Mouse (Mus musculus): ENCODE data around the gene Zfand3.

The Zfand3 gene

DNA sequence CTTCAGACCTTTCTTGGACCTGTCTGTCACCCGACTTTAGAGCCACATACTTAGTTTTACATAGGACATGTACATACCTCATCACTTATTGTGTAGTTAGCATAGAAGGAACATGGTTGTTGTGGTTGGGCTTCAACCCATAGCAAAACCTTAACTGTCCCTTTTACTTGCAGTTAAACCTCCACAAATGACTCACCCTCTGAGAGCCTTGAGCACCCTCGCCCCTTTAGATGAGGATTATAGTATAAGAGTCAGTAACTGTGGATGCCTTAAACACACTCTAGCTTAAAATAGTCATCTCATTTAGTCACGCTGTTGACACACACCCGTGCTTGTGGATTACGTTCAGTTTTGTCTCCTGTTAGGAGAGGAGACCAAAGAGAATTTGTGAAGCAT lies 47.8 kb downstream of the Zfand3 start:
- DNase-seq (ENCODE audit: low spot score) = no peak

- no peak for DNase-seq (ENCODE audit: low spot score)
These were observed 48.9 kb downstream of the Zfand3 start for GRCm38 (mm10) chr17:30053463-30053862.

DNA sequence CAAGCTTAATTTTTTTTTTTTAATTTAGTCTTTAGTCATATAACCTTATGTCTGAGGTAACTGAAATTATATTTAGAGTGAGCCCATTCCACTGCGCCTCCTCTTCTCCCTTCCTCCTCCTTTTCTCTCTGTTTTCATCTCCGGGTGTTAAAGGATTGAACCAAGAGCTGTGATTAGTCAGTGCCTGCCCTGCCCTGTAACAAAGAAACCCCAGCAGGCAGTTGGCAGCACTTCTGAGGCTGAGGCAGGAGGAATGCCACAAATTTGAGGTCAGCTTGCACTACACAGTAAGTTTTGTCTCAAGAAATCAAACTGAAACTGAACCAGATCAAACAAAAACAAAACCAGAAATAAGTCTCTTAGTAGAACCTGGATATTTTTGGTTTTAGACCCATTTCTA lies 49.3 kb downstream of the Zfand3 start:
- no peak for DNase-seq (ENCODE audit: low spot score)

DNA sequence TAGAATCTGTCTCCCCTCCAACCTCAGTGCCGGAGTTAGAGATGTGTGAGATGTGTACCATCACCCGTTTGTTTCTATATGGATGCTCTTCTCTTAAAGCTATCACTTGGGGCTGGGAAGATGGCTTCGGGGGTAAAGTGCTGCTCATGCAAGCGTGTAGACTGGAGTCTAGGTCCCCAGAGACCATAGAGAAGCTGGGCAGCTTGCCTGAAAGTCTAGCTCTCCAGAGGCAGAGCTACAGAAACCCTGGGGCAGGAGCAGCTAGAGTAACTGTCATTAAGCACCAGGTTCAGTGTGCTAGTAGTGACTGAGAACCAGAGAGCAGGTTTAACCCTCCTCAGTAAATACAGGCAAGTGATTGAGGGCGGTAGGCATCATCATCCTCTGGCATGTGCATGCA lies 51.7 kb downstream of the Zfand3 start:
- DNase-seq (ENCODE audit: low spot score) = no peak

DNA sequence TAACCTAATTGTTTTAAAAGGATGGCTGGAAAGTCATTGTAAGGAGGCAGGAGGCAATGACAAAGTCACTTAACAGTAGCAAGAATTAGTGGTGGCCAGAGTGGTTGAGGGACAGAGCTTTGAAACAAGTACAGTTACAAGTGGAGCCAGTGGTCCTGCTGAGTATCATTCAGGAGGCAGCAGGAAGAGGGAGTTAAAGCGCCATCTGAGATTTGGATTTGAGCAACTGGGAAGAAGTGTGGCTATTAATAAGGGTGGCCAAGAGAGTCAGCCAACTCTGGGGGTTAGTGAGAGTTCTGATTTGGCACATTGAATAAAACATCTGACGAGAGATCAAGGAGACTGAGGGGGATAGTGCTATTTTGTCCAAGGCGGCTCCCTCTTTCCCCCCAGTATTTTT lies 54.1 kb downstream of the Zfand3 start:
- no peak for DNase-seq (ENCODE audit: low spot score)

DNA sequence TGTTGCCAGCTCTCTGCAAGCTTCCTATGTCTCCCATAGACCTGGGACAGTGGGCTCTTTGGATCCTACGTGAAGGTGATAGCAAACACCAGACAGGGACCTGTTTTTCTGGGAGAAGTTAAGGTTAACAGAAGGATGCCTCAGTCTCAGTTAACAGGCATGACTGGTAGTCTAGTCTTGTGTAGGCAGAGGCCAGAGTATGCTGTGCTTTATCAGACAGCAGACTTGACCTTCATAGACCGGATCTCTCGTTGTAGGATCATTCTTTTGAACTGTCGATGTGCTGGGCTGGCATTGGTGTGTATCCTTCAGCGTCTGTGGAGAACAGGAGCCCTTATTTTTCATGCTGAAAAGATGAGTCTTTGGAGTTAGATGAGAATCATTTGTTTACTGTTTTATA lies 54.5 kb downstream of the Zfand3 start:
- no peak for DNase-seq (ENCODE audit: low spot score)

GRCm38 (mm10) chr17:30061100-30061837 lies 56.7 kb downstream of the Zfand3 start:
- DNase-seq (ENCODE audit: low spot score) = no peak

- DNase-seq (ENCODE audit: low spot score) = no peak
These were observed 59.3 kb downstream of the Zfand3 start for GRCm38 (mm10) chr17:30063849-30064248.

DNA sequence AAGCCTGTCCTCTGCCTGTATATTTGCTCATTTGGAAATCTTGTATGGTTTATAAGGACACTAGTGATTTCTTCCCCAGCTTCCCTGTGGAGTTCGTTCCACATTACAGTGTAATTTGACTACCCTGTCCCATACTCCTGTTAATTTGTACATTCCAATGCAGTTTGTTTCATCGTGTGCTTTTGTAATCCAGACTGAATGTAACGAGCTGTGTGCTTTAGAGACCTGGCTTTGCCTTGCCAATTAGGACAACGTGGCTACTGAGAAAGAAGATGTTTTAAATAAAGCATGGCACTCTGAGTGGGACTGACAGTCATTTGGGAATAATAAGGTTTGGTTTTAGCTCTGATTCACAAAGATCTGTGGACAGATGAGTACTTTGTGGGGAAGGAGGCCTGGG lies 60.2 kb downstream of the Zfand3 start:
- DNase-seq (ENCODE audit: low spot score) = no peak

DNA sequence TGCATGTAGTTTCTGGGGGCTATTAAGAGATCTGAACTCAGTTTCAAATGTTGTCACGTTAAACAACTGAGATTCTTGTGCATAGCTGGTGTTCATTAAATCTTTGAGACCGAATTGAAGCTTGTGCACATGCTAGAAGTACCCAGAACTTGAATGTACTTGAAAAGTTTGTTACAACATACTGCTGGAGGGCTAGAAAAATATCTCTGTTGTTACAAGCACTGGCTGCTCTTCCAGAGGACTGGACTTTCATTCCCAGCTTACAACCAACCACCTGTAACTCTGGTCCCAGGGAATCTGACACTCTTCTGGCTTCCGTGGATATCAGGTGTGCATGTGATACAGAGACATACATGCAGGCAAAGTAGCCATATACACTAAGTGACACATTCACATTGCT lies 65.2 kb downstream of the Zfand3 start:
- no peak for DNase-seq (ENCODE audit: low spot score)

- no peak for DNase-seq (ENCODE audit: low spot score)
These were observed 66.1 kb downstream of the Zfand3 start for GRCm38 (mm10) chr17:30070631-30071030.

DNA sequence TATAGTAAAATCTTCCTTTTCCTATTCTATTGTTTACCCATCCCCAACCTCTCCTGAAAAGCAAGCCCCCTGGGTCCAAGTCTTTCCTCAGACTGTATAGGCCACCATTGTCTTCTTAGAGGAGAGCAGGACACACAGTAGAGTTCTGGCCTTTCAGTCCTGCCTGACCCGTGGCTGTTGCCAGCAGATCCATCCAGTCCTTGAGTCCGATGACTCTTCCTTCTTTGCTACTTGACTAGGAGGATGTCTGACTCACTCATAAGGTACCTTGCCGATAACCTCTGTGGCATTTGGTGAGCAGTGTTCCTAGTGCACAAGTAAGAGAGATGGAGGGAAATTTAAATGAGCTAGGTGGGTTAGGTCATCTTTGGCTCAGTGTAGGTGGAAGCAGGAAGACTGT lies 68.1 kb downstream of the Zfand3 start:
- no peak for DNase-seq (ENCODE audit: low spot score)

- DNase-seq (ENCODE audit: low spot score) = no peak
These were observed 71.4 kb downstream of the Zfand3 start for GRCm38 (mm10) chr17:30075896-30076295.

GRCm38 (mm10) chr17:30084007-30084406 lies 79.5 kb downstream of the Zfand3 start:
- no peak for DNase-seq (ENCODE audit: low spot score)

DNA sequence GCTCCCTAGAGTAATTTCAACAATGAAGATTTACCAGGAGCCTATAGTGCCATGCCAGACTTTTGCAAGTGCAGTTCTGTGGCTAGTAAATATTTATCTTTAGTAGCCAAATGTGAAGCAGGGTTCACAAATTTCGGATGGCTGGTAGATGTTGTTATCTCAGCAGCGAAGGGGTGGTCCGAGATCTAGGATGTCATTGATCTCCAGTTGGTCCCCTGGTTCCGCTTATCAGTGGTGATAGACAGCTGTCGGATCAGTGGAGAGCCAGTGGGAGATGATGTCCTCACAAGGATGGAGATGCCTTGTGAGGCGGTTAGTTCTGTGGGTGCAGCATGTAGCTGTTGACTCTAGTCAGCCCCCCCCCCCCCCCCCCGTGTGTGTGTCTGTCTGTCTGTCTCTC lies 82.2 kb downstream of the Zfand3 start:
- DNase-seq (ENCODE audit: low spot score) = no peak

DNA sequence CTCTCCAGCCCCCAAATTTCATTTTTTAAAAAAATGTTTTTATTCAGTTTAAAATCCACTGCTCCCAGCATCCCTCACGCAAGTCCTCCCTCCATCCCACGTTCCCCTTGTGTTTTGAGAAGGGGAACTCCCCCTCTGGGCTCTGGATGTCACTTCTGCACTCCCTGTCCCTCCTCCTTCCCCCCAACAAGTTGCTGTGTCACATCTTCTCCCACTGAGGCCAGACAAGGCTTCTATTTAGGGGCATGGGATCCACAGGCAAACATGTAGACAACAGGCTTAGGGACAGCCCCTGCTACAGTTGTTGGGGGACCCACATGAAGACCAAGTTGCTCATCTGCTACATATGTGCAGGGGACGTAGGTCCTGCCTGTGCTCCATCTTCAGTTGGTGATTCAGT lies 83.9 kb downstream of the Zfand3 start:
- DNase-seq (ENCODE audit: low spot score) = no peak

- no peak for DNase-seq (ENCODE audit: low spot score)
These were observed 85.9 kb downstream of the Zfand3 start for GRCm38 (mm10) chr17:30090416-30090815.

GRCm38 (mm10) chr17:30093148-30093749 lies 88.7 kb downstream of the Zfand3 start:
- DNase-seq (ENCODE audit: low spot score) = no peak

- no peak for DNase-seq (ENCODE audit: low spot score)
These were observed 92.6 kb downstream of the Zfand3 start for GRCm38 (mm10) chr17:30097156-30097555.

DNA sequence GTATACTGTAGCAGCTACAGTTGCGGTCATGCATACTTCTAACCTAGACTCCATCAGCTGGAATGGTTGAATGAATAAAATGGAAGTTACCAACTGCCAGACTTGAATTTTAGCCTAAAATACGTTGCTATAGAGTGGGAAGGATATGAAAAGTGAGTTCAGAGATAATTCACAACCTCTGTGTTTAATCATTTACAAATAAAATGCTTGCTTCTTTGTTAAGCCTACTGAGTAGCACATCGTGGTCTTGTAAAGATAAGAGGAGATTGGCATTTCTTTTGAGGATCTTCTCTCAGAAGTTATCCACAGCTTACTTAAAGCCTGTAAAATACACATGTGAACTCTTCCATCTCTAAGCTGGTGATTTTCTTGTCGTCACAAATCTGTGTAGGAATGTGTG lies 93.1 kb downstream of the Zfand3 start:
- no peak for DNase-seq (ENCODE audit: low spot score)

GRCm38 (mm10) chr17:30099670-30100069 lies 95.1 kb downstream of the Zfand3 start:
- no peak for DNase-seq (ENCODE audit: low spot score)

DNA sequence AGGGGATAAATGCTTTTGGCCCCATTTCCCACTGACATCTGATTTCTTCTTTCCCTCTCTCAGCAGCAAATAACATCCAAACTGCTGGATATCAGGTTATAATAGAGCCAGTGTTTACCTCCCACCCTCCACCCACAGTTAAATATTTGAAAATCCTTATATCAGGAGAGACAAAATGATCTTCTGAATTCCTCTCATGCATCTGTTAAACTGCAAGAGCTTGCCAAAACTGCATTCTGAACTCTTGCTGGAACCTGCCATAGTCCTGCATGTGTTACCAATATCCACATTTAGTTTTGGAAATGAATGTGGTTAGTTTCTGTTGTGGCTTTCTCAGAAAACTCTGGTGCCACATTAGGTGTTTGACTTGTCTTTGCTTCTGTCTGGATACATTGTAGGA lies 97.3 kb downstream of the Zfand3 start:
- DNase-seq (ENCODE audit: low spot score) = no peak

DNA sequence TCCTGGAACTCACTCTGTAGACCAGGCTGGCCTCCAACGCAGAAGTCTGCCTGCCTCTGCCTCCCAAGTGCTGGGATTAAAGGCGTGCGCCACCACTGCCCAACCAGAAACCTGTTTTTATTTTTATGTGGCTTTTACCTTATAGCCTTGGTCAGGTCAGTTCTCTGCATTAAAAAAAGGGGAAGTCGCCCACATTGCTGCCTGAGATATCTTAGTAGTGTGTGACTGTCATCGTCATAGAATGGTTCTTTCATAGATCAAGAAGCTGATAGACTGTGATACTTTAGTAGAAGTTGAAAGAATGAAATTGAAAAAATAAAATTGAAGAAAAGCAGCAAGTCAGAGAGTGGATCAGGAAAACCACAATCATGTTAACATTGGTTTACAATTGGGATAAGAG lies 98.5 kb downstream of the Zfand3 start:
- no peak for DNase-seq (ENCODE audit: low spot score)

DNA sequence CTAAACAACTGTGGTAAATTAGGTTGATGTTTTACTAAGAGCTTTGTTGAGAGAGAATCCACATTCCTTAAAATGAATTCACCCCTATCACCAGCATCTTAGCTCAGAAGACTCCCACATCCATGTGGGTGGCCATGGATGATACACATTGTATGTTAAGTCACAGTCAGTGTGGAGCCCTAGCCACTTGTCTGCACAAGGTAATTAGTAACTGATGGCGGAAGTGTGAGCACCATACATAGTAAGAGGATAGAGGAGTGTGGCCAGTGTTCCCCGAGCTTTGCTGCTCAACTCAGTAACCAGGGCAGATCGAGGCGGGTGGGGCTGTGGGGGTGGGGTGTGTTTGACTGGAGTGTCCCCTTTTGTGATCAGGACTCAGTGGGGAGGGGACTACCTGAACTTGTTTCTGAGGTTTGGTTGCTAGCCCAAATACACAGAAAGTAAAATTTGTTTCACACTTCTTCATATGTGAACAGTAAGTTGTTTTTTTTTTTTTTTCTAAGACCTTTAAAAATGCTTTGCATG lies 99.2 kb downstream of the Zfand3 start:
- no peak for DNase-seq (ENCODE audit: low spot score)

Measured in urinary bladder, postnatal 14 days (tissue).